Mouse (Mus musculus) heart, embryonic 11.5 days (tissue): ENCODE measurements around the gene Rpia. TPM values are rescaled to one million over a fixed set of nuclear protein-coding genes. Genes with fewer than 3 reads are reported as not detected.

Experiments
- ATAC-seq: fragments of 200-750 bp; cut with Nextera tagmentation; replicated peaks from 2 replicates; pipeline ENCODE4 v1.8.0; 2017; ENCODE audit warnings: moderate library complexity; ENCODE audit not compliant: insufficient number of reproducible peaks, low FRiP score, low TSS enrichment
- H3K27ac ChIP-seq: fragments of 300-500 bp; sonication (generic); 2 replicates; pipeline ENCODE4 v1.5.1; 2014; ENCODE audit warnings: mild to moderate bottlenecking, low read depth, low read length
- H3K27me3 ChIP-seq: fragments of 300-500 bp; sonication (generic); 2 replicates; pipeline ENCODE4 v1.6.1; 2014; ENCODE audit warnings: mild to moderate bottlenecking, low read length, mixed read lengths; ENCODE audit not compliant: control insufficient read depth, insufficient read depth
- H3K36me3 ChIP-seq: fragments of 300-500 bp; sonication (generic); 2 replicates; pipeline ENCODE4 v1.6.1; 2014; ENCODE audit warnings: mild to moderate bottlenecking, low read length, moderate library complexity, mixed read lengths; ENCODE audit not compliant: control insufficient read depth, insufficient read depth
- H3K4me1 ChIP-seq: fragments of 300-500 bp; sonication (generic); 2 replicates; pipeline ENCODE4 v1.6.1; 2014; ENCODE audit warnings: low read length; ENCODE audit not compliant: control insufficient read depth, insufficient read depth
- H3K4me2 ChIP-seq: fragments of 300-500 bp; sonication (generic); 2 replicates; pipeline ENCODE4 v1.6.1; 2014; ENCODE audit warnings: mild to moderate bottlenecking, moderate library complexity
- H3K4me3 ChIP-seq: fragments of 300-500 bp; sonication (generic); 2 replicates; pipeline ENCODE4 v1.5.1; 2014; ENCODE audit warnings: low read depth, low read length
- H3K9ac ChIP-seq: fragments of 300-500 bp; sonication (generic); 2 replicates; pipeline ENCODE4 v1.6.1; 2014; ENCODE audit warnings: mild to moderate bottlenecking, low read depth, low read length, moderate library complexity
- H3K9me3 ChIP-seq: fragments of 300-500 bp; sonication (generic); replicated peaks from 2 replicates; pipeline ENCODE4 v1.6.1; 2016; ENCODE audit warnings: low read length; ENCODE audit not compliant: control insufficient read depth
- WGBS: fragments of 180-500 bp; shearing (Covaris S2); extraction: QIAGEN DNeasy Blood & Tissue Kit; methylation state at CpG from one replicate; pipeline ENCODE4 v1.1.7; 2014; ENCODE audit not compliant: insufficient replicate concordance; 5-methylcytosine and 5-hydroxymethylcytosine counted together
- polyA plus RNA-seq: library from polyadenylated mRNA; unstranded; fragments of >200 nt; fragmentation: Nextera tagmentation; extraction: Ambion mirVana; gene quantifications from 2 replicates; pipeline ENCODE4 v1.2.1, GENCODE M21; 2014

The Rpia gene
- 0.70 and 1.6 TPM in 2 replicates for polyA plus RNA-seq

DNA sequence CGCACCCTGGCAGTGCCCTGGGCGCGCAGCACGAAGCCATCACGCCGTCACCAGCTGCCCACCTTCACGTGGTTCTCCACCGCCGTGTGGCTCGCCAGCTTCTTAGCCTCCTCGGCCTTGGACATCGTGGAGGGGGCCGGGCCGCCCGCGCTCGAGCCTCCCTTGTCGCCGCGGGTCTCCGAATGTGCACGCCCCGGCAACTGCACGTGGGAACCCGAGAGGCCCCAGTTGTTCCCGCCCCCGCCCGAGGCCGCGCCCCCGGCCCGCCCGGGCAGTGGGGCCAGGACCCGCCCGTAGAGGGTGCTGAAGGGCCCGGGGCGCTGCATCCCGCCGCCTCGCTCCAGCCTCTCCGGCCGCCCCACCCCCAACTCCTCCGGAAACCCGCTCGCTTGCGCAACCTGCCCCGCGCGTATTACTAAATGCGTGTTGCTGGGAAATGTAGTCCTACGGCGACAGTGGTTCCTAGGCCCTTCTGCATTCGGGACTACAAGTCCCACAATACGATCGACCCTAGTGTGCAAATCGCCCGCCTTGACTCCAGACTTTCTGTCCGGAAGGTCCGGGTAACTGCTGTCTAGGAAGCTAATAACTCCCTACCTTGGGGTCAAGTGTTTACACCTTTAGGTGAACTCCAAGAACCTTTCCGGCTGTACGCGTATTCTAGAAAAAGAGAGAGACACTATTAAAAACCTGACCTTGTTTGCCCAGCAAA is at the start of gene Rpia:
TSS of gene Rpia (minus strand) at position 409 of the 712 bp plus-strand sequence.
- ATAC-seq, result peak; percentile 95
- H3K27ac ChIP-seq, result peak within 1 kb of the TSS; percentile 76
- H3K4me2 ChIP-seq, result peak within 1 kb of the TSS; percentile 93
- no peaks in the 10 kb centered on the region for H3K27me3 ChIP-seq
- under 1% methylated on average over 62 of the region's 62 CpGs for WGBS
- H3K9me3 ChIP-seq, result no peaks in the 10 kb centered on the region
- H3K4me1 ChIP-seq, result peaks cover 12% of the 10 kb centered on the region
- no peaks in the 10 kb centered on the region for H3K36me3 ChIP-seq
- H3K9ac ChIP-seq, result peak within 1 kb of the TSS; percentile 73
- H3K4me3 ChIP-seq, result peak within 1 kb of the TSS; percentile 68

DNA sequence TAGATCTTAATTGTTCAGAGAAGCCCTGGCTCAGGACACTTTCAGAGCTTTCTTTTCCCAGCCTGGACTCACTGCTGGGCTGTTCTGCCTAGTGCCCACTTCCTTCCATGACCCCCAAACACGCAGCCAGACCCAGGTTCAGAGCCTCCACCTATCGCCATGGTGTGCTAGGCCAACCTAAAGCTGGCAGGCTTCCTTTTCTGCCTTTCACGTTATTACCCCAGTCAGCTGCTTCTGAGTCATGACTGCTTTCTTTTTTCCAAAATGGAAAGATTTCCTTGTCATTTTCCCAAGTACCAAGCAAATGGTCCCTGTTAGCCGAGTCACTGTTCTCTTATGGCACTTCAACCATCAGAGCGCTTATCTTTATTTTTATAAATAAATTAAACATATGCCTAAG is 48.2 kb upstream of the Rpia start:
- no peak overlapping the region for H3K4me3 ChIP-seq
- 61% methylated on average over 5 of the region's 5 CpGs for WGBS
- no peak for ATAC-seq

DNA sequence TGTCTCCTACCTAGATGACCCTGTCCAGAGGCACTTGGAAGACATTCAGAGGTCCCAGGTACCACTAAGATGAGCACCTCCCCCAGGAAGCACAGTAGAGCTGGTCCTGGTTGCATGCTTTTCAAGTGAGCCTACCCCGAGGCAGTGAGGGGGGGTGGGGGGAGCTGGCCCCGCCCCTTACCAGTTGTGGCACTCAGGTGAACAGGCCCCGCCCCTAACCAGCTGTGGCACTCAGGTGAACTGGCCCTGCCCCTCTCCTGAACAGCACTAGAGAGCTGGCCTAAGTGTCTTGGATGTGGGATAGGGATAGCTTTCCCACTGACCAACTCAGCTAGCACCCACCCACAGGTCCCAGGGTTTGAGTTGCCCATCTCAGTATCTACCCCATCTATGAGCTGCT is 46.5 kb upstream of the Rpia start:
- no peak for ATAC-seq
- WGBS, result 40% methylated on average over 3 of the region's 3 CpGs
- no peak overlapping the region for H3K4me2 ChIP-seq

More for the DNA sequence above, 48.2 kb upstream of the Rpia start:
- Histone ChIP-seq H3K4me2 (no peak overlapping the region), H3K27ac (no peak overlapping the region), H3K4me1 (peaks cover 5% of the 10 kb centered on the region), H3K27me3 (no peaks in the 10 kb centered on the region), H3K9me3 (no peaks in the 10 kb centered on the region), H3K9ac (no peak overlapping the region), H3K36me3 (no peaks in the 10 kb centered on the region)

DNA sequence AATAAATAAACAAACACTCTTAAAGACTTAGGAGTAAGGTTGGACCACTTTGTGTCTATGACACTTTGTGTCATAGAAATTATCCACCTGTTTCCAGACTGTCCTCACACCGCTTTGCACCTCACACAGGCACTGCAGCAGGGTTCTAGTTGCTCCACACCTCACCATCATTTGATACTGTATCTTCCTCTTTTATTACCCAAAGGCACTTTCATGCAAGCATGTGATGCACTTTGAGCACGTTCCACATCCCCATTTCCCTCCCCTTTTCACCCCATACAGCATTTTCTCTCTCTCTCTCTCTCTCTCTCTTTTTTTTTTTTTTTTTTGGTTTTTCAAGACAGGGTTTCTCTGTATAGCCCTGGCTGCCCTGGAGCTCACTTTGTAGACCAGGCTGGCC is 45.3 kb upstream of the Rpia start:
- Histone ChIP-seq H3K4me1 (no peaks in the 10 kb centered on the region), H3K27ac (no peak overlapping the region), H3K9me3 (no peaks in the 10 kb centered on the region), H3K4me3 (no peak overlapping the region), H3K9ac (no peak overlapping the region), H3K4me2 (no peak overlapping the region), H3K27me3 (no peaks in the 10 kb centered on the region), H3K36me3 (no peaks in the 10 kb centered on the region)
- WGBS, result 81% methylated on average over 2 of the region's 2 CpGs
- ATAC-seq, result no peak

More for the DNA sequence above, 46.5 kb upstream of the Rpia start:
- Histone ChIP-seq H3K4me3 (no peak overlapping the region), H3K4me1 (peaks cover 4% of the 10 kb centered on the region), H3K36me3 (no peaks in the 10 kb centered on the region), H3K27ac (no peak overlapping the region), H3K9ac (no peak overlapping the region), H3K9me3 (no peaks in the 10 kb centered on the region), H3K27me3 (no peaks in the 10 kb centered on the region)

DNA sequence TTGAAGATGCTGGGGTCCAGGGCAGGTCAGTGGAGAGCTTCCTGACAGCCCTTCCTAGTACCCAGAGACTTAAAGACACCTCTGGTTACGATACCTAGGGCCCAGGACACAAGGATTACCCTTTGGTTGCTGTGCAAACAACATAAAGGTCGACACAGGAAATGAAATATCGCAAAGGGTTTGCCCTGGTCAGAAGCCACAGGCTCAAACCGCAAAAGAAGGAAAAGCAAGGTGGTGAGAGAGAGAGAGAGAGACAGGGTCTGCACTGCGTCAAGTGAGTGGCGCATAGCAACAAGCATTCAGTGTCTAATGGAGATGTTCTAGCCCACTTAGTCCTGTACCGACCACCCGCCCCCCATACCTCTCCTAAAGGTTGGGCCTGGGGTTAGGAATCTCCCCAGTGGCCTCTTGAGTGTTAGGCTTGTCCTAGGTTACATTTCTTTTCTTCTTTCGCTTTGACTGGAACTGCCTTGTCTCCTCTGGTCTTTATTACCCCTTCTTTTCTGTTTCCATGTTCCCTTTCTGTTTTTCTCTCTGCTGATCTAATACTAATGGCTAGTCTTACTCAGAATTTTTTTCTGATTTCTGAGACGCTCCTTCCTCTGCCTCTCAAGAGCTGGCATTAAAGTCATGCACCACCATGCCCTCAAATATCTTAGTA is 39.3 kb upstream of the Rpia start:
- Histone ChIP-seq H3K36me3 (no peaks in the 10 kb centered on the region), H3K4me3 (no peak overlapping the region), H3K27ac (no peak overlapping the region), H3K4me2 (no peak overlapping the region), H3K27me3 (no peaks in the 10 kb centered on the region; the same call in 1 of the 2 replicates), H3K4me1 (no peaks in the 10 kb centered on the region), H3K9ac (no peak overlapping the region), H3K9me3 (no peaks in the 10 kb centered on the region)
- ATAC-seq, result no peak
- whole genome bisulfite sequencing, result 59% methylated on average over 10 of the region's 10 CpGs

DNA sequence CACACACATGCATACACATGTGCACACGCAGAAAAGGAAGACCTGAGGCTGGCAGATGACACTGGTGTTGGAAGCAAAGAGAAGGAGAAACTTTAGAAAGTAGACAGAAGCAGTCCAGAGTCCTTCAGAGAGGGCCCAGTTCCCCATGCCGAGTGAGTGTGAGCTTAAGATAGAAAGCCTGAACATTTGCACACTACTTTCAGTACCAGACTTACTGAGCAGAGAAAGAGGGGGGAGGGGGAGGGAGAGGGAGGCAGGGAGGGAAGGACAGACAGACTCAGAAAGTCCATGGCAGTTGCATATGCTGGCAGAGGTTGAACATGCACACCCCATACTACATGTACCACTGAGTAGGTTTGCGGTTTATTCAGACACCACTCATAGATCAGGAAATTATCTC is 38.5 kb upstream of the Rpia start:
- no peak overlapping the region for H3K4me2 ChIP-seq
- H3K36me3 ChIP-seq, result no peaks in the 10 kb centered on the region
- no peak overlapping the region for H3K4me3 ChIP-seq
- H3K27ac ChIP-seq, result no peak overlapping the region
- 65% methylated on average over 3 of the region's 3 CpGs for WGBS
- H3K9me3 ChIP-seq, result no peaks in the 10 kb centered on the region
- no peaks in the 10 kb centered on the region; the same call in 1 of the 2 replicates for H3K27me3 ChIP-seq
- H3K4me1 ChIP-seq, result no peaks in the 10 kb centered on the region
- no peak for ATAC-seq
- no peak overlapping the region for H3K9ac ChIP-seq

DNA sequence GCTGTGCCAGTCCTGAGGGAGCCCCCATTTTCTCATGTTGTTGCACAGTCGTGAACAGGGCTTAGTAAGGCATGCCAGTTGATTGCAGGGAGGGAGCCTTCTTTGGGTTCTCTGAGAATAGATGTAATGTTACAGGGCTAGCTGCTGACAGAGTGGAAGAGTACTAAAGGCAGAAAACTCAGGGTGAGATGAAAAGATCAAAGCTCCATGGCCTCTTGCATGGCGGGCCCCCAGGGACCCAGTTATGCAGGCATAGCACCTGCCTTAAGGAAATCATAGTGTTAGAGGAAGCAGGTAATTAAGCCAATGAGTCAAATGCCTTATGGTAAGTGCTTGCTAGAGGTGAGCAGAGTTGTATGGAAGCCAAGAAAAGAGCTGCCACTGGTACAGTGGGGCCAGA is 37.4 kb upstream of the Rpia start:
- no peak overlapping the region for H3K4me2 ChIP-seq
- no peaks in the 10 kb centered on the region; the same call in 1 of the 2 replicates for H3K27me3 ChIP-seq
- no peaks in the 10 kb centered on the region for H3K9me3 ChIP-seq
- no peaks in the 10 kb centered on the region for H3K4me1 ChIP-seq
- no peaks in the 10 kb centered on the region for H3K36me3 ChIP-seq
- WGBS, result 63% methylated on average over 2 of the region's 2 CpGs
- H3K4me3 ChIP-seq, result no peak overlapping the region
- ATAC-seq, result no peak
- H3K27ac ChIP-seq, result no peak overlapping the region
- H3K9ac ChIP-seq, result no peak overlapping the region

DNA sequence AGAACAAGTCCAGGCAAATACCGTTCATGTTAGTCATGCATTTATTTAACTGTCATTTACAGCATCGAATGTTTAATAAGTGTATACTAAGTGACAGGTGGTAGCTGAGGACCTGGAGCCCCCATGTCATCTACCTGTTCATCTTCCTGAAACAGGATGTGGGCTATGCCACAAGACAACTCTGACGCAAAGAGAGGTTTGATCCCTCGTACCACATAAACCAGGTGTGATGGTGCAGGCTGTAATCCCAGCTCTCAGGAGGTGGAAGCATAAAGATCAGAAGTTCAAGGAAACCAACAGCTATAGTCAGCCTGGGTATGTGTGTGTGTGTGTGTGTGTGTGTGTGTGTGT is 32.9 kb upstream of the Rpia start:
- peak overlapping the region; percentile 74; the same call in 1 of the 2 replicates for H3K9ac ChIP-seq
- H3K27ac ChIP-seq, result peak overlapping the region; percentile 72
- H3K36me3 ChIP-seq, result no peaks in the 10 kb centered on the region
- H3K4me2 ChIP-seq, result peak overlapping the region; percentile 74
- peaks cover 13% of the 10 kb centered on the region for H3K4me1 ChIP-seq
- WGBS, result 46% methylated on average over 4 of the region's 4 CpGs
- no peak; the same call in 1 of the 2 replicates for ATAC-seq
- no peaks in the 10 kb centered on the region; the same call in 1 of the 2 replicates for H3K27me3 ChIP-seq
- peak overlapping the region; percentile 44 for H3K4me3 ChIP-seq
- no peaks in the 10 kb centered on the region for H3K9me3 ChIP-seq
